Mouse (Mus musculus): ENCODE results near the gene Ttll2. TPM values are rescaled to one million over a fixed set of nuclear protein-coding genes. Genes with fewer than 3 reads are reported as not detected.
"Not testable (repeated sequence)": the region's sequence is repeated elsewhere in the genome, so short reads cannot be mapped to it uniquely, and the experiment has no call there.

Gene Ttll2
- total RNA-seq (2014; rRNA removed) (not detected in 2 replicates), polyA plus RNA-seq (2015; fragmentation: Nextera tagmentation; extraction: Ambion mirVana) (not detected in 2 replicates)

GRCm38 (mm10) chr17:7352596-7352995, at the start of gene Ttll2:
TSS of gene Ttll2 (minus strand) at chr17:7352696.
- H3K4me2 ChIP-seq (ENCODE audit: low read depth, low read length); H3K36me3 ChIP-seq (ENCODE audit: insufficient read depth, low read length); H3K9ac ChIP-seq (replicated peaks; ENCODE audit: low read length); ATAC-seq; DNase-seq (ENCODE audit: low spot score); H3K4me3 ChIP-seq (ENCODE audit: low read length); H3K27ac ChIP-seq; H3K9me3 ChIP-seq (ENCODE audit: low read length); H3K4me1 ChIP-seq (ENCODE audit: insufficient read depth, low read length); H3K27me3 ChIP-seq (ENCODE audit: insufficient read depth, low read length): not testable (repeated sequence)
- 67% methylated on average over 1 of the region's 1 CpGs for WGBS

GRCm38 (mm10) chr17:7399770-7400169, 47.3 kb upstream of the Ttll2 start:
- 76% methylated on average over 6 of the region's 6 CpGs for WGBS
- not testable (repeated sequence) for H3K9ac ChIP-seq (replicated peaks; ENCODE audit: low read length); H3K4me1 ChIP-seq (ENCODE audit: insufficient read depth, low read length); H3K27ac ChIP-seq; H3K4me3 ChIP-seq (ENCODE audit: low read length); H3K27me3 ChIP-seq (ENCODE audit: insufficient read depth, low read length); H3K4me2 ChIP-seq (ENCODE audit: low read depth, low read length); ATAC-seq; DNase-seq (ENCODE audit: low spot score); H3K9me3 ChIP-seq (ENCODE audit: low read length); H3K36me3 ChIP-seq (ENCODE audit: insufficient read depth, low read length)

GRCm38 (mm10) chr17:7398198-7398847, 45.8 kb upstream of the Ttll2 start:
- not testable (repeated sequence) for H3K27me3 ChIP-seq (ENCODE audit: insufficient read depth, low read length); H3K4me1 ChIP-seq (ENCODE audit: insufficient read depth, low read length); H3K36me3 ChIP-seq (ENCODE audit: insufficient read depth, low read length); H3K4me2 ChIP-seq (ENCODE audit: low read depth, low read length); ATAC-seq; H3K4me3 ChIP-seq (ENCODE audit: low read length); H3K27ac ChIP-seq; H3K9ac ChIP-seq (replicated peaks; ENCODE audit: low read length); H3K9me3 ChIP-seq (ENCODE audit: low read length); DNase-seq (ENCODE audit: low spot score)
- WGBS, result 87% methylated on average over 6 of the region's 6 CpGs

- not testable (repeated sequence) for H3K27ac ChIP-seq; H3K4me1 ChIP-seq (ENCODE audit: insufficient read depth, low read length); H3K4me3 ChIP-seq (ENCODE audit: low read length); H3K9me3 ChIP-seq (ENCODE audit: low read length); H3K27me3 ChIP-seq (ENCODE audit: insufficient read depth, low read length); ATAC-seq; H3K36me3 ChIP-seq (ENCODE audit: insufficient read depth, low read length); DNase-seq (ENCODE audit: low spot score); H3K9ac ChIP-seq (replicated peaks; ENCODE audit: low read length); H3K4me2 ChIP-seq (ENCODE audit: low read depth, low read length)
- 73% methylated on average over 8 of the region's 13 CpGs for WGBS
These were observed 44.6 kb upstream of the Ttll2 start for GRCm38 (mm10) chr17:7397079-7397478.

GRCm38 (mm10) chr17:7396288-7396687, 43.8 kb upstream of the Ttll2 start:
- H3K4me3 ChIP-seq (ENCODE audit: low read length); H3K36me3 ChIP-seq (ENCODE audit: insufficient read depth, low read length); H3K4me1 ChIP-seq (ENCODE audit: insufficient read depth, low read length); H3K27ac ChIP-seq; H3K9me3 ChIP-seq (ENCODE audit: low read length); H3K4me2 ChIP-seq (ENCODE audit: low read depth, low read length); H3K9ac ChIP-seq (replicated peaks; ENCODE audit: low read length); DNase-seq (ENCODE audit: low spot score); H3K27me3 ChIP-seq (ENCODE audit: insufficient read depth, low read length); ATAC-seq: not testable (repeated sequence)
- no CpG with 5 or more reads among the region's 2 CpGs for WGBS

GRCm38 (mm10) chr17:7395671-7396070, 43.2 kb upstream of the Ttll2 start:
- H3K4me1 ChIP-seq (ENCODE audit: insufficient read depth, low read length); H3K27me3 ChIP-seq (ENCODE audit: insufficient read depth, low read length); H3K4me3 ChIP-seq (ENCODE audit: low read length); H3K27ac ChIP-seq; DNase-seq (ENCODE audit: low spot score); ATAC-seq; H3K4me2 ChIP-seq (ENCODE audit: low read depth, low read length); H3K36me3 ChIP-seq (ENCODE audit: insufficient read depth, low read length); H3K9ac ChIP-seq (replicated peaks; ENCODE audit: low read length); H3K9me3 ChIP-seq (ENCODE audit: low read length): not testable (repeated sequence)
- WGBS, result 88% methylated on average over 6 of the region's 8 CpGs

- not testable (repeated sequence) for ATAC-seq; H3K4me3 ChIP-seq (ENCODE audit: low read length); H3K9me3 ChIP-seq (ENCODE audit: low read length); H3K9ac ChIP-seq (replicated peaks; ENCODE audit: low read length); H3K27me3 ChIP-seq (ENCODE audit: insufficient read depth, low read length); H3K27ac ChIP-seq; H3K36me3 ChIP-seq (ENCODE audit: insufficient read depth, low read length); DNase-seq (ENCODE audit: low spot score); H3K4me2 ChIP-seq (ENCODE audit: low read depth, low read length); H3K4me1 ChIP-seq (ENCODE audit: insufficient read depth, low read length)
- WGBS, result 87% methylated on average over 7 of the region's 7 CpGs
These were observed 42.6 kb upstream of the Ttll2 start for GRCm38 (mm10) chr17:7395116-7395515.

- H3K9me3 ChIP-seq (ENCODE audit: low read length); H3K27ac ChIP-seq; ATAC-seq; H3K4me1 ChIP-seq (ENCODE audit: insufficient read depth, low read length); H3K4me2 ChIP-seq (ENCODE audit: low read depth, low read length); H3K27me3 ChIP-seq (ENCODE audit: insufficient read depth, low read length); H3K9ac ChIP-seq (replicated peaks; ENCODE audit: low read length); H3K36me3 ChIP-seq (ENCODE audit: insufficient read depth, low read length); H3K4me3 ChIP-seq (ENCODE audit: low read length): not testable (repeated sequence)
- 45% methylated on average over 7 of the region's 7 CpGs for WGBS
- peak; percentile 2 for DNase-seq (ENCODE audit: low spot score)
These were observed 37.4 kb upstream of the Ttll2 start for GRCm38 (mm10) chr17:7389898-7390297.

- WGBS, result 57% methylated on average over 6 of the region's 8 CpGs
- not testable (repeated sequence) for H3K27ac ChIP-seq; H3K4me2 ChIP-seq (ENCODE audit: low read depth, low read length); H3K9me3 ChIP-seq (ENCODE audit: low read length); H3K4me1 ChIP-seq (ENCODE audit: insufficient read depth, low read length); H3K4me3 ChIP-seq (ENCODE audit: low read length); H3K9ac ChIP-seq (replicated peaks; ENCODE audit: low read length); H3K36me3 ChIP-seq (ENCODE audit: insufficient read depth, low read length); H3K27me3 ChIP-seq (ENCODE audit: insufficient read depth, low read length)
- peak; percentile 43 for DNase-seq (ENCODE audit: low spot score)
- ATAC-seq, result peak; percentile 71
These were observed 36.5 kb upstream of the Ttll2 start for GRCm38 (mm10) chr17:7388958-7389356.

GRCm38 (mm10) chr17:7388341-7388957, 36.0 kb upstream of the Ttll2 start:
- H3K27me3 ChIP-seq (ENCODE audit: insufficient read depth, low read length); H3K4me3 ChIP-seq (ENCODE audit: low read length); DNase-seq (ENCODE audit: low spot score); H3K4me2 ChIP-seq (ENCODE audit: low read depth, low read length); H3K9ac ChIP-seq (replicated peaks; ENCODE audit: low read length); H3K36me3 ChIP-seq (ENCODE audit: insufficient read depth, low read length); H3K4me1 ChIP-seq (ENCODE audit: insufficient read depth, low read length); H3K9me3 ChIP-seq (ENCODE audit: low read length); H3K27ac ChIP-seq: not testable (repeated sequence)
- no CpG with 5 or more reads among the region's 2 CpGs for WGBS
- peak; percentile 28; the same call in 1 of the 2 replicates for ATAC-seq

Data from hindbrain, postnatal 0 days (tissue).